Mouse (Mus musculus) heart, embryonic 16.5 days (tissue): Measurements from ENCODE around the gene Mon1b. TPM values are rescaled to one million over a fixed set of nuclear protein-coding genes. Genes with fewer than 3 reads are reported as not detected.

Experiments used
- ATAC-seq: fragments of 200-750 bp; cut with Nextera tagmentation; replicated peaks from 2 replicates; pipeline ENCODE4 v1.8.0; 2017; ENCODE audit warnings: moderate number of reproducible peaks; ENCODE audit not compliant: insufficient read depth, low FRiP score; ENCODE audit errors: extremely low read depth
- H3K27ac ChIP-seq: fragments of 300-500 bp; sonication (generic); 2 replicates; pipeline ENCODE4 v1.5.1; 2014; ENCODE audit warnings: mild to moderate bottlenecking, low read length, control low read depth, moderate library complexity
- H3K27me3 ChIP-seq: fragments of 300-500 bp; sonication (generic); 2 replicates; pipeline ENCODE4 v1.6.1; 2014; ENCODE audit warnings: low read length, mixed read lengths; ENCODE audit not compliant: control insufficient read depth, insufficient read depth
- H3K36me3 ChIP-seq: fragments of 300-500 bp; sonication (generic); 2 replicates; pipeline ENCODE4 v1.6.1; 2014; ENCODE audit not compliant: control insufficient read depth, insufficient read depth
- H3K4me1 ChIP-seq: fragments of 300-500 bp; sonication (generic); 2 replicates; pipeline ENCODE4 v1.6.1; 2014; ENCODE audit warnings: low read length, mixed read lengths; ENCODE audit not compliant: control insufficient read depth, insufficient read depth
- H3K4me2 ChIP-seq: fragments of 300-500 bp; sonication (generic); 2 replicates; pipeline ENCODE4 v1.6.1; 2014; ENCODE audit warnings: low read depth, mild to moderate bottlenecking, control low read depth, low read length
- H3K4me3 ChIP-seq: fragments of 300-500 bp; sonication (generic); 2 replicates; pipeline ENCODE4 v1.5.1; 2014; ENCODE audit warnings: mild to moderate bottlenecking, control low read depth, low read length
- H3K9ac ChIP-seq: fragments of 300-500 bp; sonication (generic); 2 replicates; pipeline ENCODE4 v1.6.1; 2014; ENCODE audit warnings: low read length, control low read depth
- H3K9me3 ChIP-seq: fragments of 300-500 bp; sonication (generic); replicated peaks from 2 replicates; pipeline ENCODE4 v1.6.1; 2016; ENCODE audit warnings: low read length; ENCODE audit not compliant: control insufficient read depth
- WGBS: fragments of 180-500 bp; shearing (Covaris S2); extraction: QIAGEN DNeasy Blood & Tissue Kit; methylation state at CpG from one replicate; pipeline ENCODE4 v1.1.7; 2014; 5-methylcytosine and 5-hydroxymethylcytosine counted together
- polyA plus RNA-seq: library from polyadenylated mRNA; unstranded; fragments of >200 nt; fragmentation: Nextera tagmentation; extraction: Ambion mirVana; gene quantifications from 2 replicates; pipeline ENCODE4 v1.2.1, GENCODE M21; 2015

The Mon1b gene
- polyA plus RNA-seq, 1 experiment from 2014 or later, result 4.9 TPM

GRCm38 (mm10) chr8:113687889-113688542 is 52.6 kb downstream of the Mon1b start:
- no peak overlapping the region for H3K9ac ChIP-seq
- 70% methylated on average over 17 of the region's 17 CpGs for WGBS
- no peak overlapping the region for H3K27ac ChIP-seq
- ATAC-seq, result no peak
- H3K4me1 ChIP-seq, result no peaks in the 10 kb centered on the region
- no peaks in the 10 kb centered on the region for H3K36me3 ChIP-seq
- no peaks in the 10 kb centered on the region for H3K9me3 ChIP-seq
- H3K4me2 ChIP-seq, result no peak overlapping the region
- no peak overlapping the region for H3K4me3 ChIP-seq
- H3K27me3 ChIP-seq, result no peaks in the 10 kb centered on the region

- Histone ChIP-seq H3K9me3 (no peaks in the 10 kb centered on the region), H3K4me3 (no peak overlapping the region), H3K9ac (no peak overlapping the region), H3K36me3 (no peaks in the 10 kb centered on the region), H3K4me1 (no peaks in the 10 kb centered on the region), H3K4me2 (no peak overlapping the region), H3K27me3 (no peaks in the 10 kb centered on the region), H3K27ac (no peak overlapping the region)
- ATAC-seq, result no peak
- 76% methylated on average over 8 of the region's 8 CpGs for WGBS
Observed at GRCm38 (mm10) chr8:113688543-113688915, 53.1 kb downstream of the Mon1b start.

- H3K27me3 ChIP-seq, result no peaks in the 10 kb centered on the region
- H3K27ac ChIP-seq, result no peak overlapping the region
- H3K9me3 ChIP-seq, result no peaks in the 10 kb centered on the region
- no peak overlapping the region for H3K9ac ChIP-seq
- no peak for ATAC-seq
- no peaks in the 10 kb centered on the region for H3K4me1 ChIP-seq
- H3K4me2 ChIP-seq, result no peak overlapping the region
- no peak overlapping the region for H3K4me3 ChIP-seq
- 74% methylated on average over 14 of the region's 14 CpGs for WGBS
- H3K36me3 ChIP-seq, result no peaks in the 10 kb centered on the region
Observed at GRCm38 (mm10) chr8:113691622-113692343, 56.4 kb downstream of the Mon1b start.

Other genes with a start within 250 kb of the Mon1b start
- not detected in 2 replicates for gene Syce1l, start 7.6 kb downstream of the Mon1b start, polyA plus RNA-seq
- 0.79 and 1.2 TPM in 2 replicates for gene Adamts18, start 213.2 kb downstream of the Mon1b start, polyA plus RNA-seq